Mouse (Mus musculus): ENCODE measurements around the gene Cldn14.
A peak's percentile ranks its signal among the peaks of the same experiment; 100 is the strongest.

Gene Cldn14

DNA sequence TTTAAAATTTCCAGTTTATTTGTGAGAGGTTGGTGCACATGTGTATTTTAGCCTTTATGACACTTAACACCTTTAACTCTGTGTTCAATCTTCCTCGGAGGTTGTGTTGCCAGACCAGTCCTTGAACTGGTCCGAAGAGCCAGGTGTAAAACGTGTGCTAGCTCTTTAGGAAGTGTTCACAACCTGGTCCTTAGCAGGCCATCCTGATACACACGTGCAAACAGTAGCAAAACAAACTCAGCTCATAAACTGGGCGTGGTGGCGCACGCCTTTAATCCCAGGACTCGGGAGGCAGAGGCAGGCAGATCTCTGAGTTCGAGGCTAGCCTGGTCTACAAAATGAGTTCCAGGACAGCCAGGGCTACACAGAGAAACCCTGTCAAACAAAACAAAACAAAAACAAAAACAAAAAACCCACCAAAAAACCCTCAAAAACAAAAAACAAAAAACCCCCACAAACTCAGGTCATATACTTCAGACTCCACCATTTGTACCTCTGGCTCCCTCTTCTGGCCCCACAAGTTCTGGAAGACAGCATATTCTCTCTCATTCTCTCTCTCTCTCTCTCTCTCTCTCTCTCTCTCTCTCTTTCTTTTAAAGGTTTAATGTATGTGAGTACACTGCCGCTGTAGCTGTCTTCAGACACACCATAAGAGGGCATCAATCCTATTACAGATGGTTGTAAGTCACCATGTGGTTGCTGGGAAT, 65.7 kb downstream of the Cldn14 start:
- no peak for DNase-seq

DNA sequence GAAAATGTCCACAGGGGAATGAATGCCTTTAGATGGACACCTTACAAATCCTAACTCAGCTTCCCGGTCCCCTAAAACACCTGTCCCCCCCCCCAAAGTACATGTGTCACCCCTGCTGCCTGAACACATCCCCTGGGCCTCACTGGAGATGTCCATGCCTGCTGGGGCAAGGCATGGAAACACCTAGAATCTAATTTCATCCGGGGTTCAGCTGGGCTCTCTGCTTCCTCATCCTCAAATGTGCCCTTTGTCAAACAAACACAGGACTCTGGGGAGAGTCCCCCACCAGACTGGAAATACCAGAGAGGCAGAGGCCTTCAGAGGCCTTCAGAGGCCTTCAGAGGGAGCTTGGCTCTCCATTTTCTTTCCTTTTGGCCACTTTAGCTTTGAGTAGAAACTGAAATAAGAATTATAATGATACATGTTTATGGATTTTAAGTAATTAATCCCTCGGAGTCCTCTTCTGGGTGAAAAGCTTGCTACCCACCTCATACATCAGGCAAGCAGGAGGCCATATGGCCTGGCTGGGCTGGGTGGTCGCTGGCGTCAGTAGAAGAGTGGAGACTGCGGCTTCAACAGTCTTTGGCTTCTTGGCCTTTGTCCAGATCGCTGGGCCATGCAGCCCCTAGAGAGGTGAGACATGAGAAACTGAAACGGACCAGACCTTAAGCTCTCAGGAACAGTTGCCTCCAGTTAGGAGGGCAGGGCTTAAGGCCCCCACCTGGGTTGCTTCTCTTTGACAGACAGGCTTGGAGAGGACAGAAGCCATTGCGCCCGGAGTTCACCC, 66.7 kb downstream of the Cldn14 start:
- DNase-seq, result no peak

DNA sequence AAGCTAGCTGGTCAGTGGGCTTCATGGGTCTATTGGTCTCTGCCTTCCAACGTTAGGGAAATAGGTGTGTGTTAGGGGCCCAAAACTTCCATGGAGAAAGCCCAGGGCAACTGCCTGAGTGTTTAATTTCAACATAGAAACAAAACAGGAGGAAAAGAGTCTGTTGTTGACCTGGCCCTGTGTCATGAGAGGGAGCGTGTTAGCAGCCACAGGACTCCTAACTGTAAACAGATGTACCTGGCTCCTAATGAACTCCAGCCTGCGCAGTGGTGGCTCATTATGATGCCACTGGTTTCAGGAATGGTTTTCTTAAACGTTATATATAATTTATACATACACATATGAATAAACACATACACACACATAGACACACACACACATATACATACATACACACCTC, 68.7 kb downstream of the Cldn14 start:
- no peak for DNase-seq

DNA sequence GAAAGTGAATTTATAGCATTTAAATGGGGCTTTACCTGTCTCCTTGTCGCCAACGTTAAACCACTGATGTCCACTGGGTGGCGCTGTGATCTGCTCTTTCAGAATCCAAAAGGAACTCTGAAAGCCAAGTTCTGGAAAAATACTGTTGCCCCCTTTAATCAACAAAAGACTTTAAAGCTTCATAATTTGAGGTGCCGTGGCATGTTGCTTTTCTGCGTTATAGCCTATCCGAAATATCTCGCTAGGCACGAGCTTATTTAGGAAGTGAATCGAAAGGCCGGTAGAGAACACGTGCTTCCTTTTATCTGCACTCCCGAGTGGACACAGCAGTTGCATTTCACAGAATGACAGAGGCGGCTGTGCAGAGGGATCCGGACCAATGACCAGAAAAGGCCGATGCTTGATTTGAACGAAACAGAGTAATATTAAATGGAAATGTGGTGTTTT, 70.2 kb downstream of the Cldn14 start:
- DNase-seq, result peak; percentile 87

DNA sequence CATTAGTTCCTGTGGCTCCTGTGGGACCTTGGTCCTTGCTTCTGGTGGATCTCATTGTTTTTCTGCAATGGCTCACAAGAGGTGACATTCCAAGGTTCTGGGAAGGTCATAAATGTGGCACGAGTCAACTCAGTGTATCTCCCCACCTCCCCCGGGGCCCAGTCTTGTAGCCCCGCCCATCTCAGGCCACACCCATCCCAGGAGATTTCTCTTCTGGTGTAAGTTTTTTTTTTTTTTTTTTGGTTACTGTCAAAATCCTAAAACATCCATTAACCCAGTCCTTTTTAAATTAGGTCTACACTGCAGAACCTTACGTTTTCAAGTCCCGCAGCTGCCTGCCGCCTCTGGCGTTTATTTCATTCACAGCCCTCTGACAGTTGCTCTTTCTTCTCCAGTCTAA, 73.6 kb downstream of the Cldn14 start:
- no peak for DNase-seq

DNA sequence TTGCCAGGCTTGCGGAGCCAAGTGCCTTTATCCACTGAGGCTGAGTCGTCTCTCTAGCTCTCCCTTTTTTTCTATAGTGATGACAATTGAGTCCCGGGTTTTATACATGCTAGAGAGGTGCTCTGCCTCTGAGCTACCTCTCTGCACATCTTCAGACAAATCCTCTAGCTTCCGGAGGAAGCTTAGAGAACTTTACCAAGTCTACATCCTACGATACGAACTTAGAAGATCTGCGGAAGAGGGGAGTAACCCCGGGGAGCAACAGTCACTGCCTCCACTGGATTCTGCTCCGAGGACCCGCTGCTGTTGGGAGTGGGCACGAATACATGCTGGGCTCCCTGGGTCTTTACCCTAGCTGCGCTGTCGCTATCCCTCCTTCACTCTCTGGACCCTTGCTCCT, 74.0 kb downstream of the Cldn14 start:
- DNase-seq, result no peak

DNA sequence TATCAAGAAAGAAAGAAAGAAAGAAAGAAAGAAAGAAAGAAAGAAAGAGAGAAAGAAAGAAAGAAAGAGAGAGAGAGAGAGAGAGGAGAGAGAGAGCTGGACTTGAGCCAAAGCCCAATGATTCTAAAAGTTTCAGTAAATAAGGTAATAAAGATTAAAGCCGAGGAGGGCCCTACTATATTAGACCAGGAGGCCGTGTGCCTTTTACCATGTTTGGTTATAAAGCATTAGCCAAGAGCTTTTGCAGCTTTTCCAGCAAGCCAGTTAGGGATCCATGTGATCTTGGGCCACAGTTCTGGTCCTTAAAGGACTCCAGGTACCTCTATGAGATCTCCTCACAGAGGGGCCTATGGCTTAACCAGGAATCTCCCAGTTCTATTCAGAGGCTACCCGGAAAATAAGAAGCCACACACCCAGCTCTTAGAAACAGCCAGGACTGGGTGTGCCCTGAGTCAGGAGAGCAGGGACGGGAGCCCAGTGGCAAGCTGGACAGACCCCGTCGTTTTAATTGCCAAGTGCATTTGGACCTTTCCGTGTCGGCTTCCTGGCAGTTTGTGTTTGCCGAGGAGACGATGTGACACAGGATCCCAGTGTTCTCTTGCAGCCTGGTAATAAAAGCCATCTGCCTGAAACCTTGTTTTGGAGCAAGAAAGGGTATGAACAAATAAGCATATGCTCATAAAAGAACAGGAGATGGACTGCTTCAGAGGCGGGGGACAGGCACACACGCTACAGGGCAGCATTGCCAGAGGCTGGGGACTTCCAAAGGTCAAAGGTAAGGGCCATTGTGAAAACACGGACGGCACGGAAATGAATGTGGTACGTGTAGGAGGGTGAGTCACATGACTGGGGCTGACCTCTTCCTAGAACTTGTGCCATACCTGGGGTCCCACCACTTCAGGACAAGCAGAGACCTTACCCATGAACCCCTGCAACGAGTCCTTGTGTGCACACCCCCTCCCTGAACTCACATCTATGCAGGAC, 76.2 kb downstream of the Cldn14 start:
- no peak for DNase-seq

DNA sequence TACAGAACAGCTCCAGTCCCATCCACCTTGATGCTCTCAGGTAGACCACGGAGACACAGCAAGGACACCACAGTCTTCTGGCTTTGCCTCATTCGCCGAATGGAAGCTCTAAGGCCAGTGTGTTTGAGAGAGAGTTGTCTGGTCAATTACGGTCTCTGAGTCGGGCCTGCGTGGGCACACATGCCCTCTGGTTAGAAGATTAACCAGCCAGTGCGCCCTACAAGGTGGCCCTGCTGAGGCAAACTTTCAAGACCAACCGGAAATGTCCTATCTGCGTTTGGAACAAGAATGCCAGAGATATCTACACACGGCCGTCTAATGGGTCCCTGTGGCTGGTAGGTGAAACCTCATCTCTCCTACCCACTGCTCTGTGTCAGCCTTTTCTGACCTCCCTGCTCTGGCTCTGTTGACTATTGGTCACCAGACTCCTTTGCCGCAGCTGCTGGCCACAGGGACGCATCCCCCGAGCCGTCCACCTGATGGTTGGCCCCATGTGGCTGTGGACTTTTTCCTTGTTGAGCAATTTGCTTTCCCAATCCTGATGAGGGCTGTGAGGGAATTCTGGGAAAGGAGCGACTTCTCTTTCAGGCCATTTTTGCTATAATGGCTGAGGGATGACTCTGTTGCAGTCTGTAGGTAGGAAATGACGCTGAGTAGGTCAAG, 79.1 kb downstream of the Cldn14 start:
- DNase-seq, result no peak

DNA sequence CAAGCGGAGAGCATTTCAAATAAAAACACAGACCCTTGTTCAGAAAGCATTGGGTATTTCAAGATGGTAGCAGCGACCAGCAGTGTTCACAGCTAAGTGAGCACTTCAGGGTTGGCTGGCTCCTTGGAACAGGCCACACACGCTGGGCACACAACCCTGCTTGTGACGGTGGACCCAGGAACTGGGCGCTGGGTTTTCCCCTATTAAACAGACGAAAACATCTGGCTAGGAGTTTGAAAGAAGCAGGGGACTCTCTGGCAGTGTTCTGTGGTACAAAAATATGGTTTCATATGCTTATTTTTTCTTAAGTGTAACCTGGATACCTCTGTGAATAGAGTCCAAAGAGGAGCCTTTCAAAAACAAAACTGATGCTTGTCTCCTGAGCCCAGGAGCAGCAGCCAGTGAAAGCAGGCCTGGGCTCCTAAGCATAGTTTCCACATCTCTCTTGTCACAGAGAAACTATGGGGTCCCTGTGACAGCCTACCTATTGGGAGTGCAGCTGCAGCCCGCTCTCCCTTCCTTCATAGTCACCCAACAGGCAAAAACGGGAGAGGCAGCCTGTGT, 82.9 kb downstream of the Cldn14 start:
- no peak for DNase-seq

DNA sequence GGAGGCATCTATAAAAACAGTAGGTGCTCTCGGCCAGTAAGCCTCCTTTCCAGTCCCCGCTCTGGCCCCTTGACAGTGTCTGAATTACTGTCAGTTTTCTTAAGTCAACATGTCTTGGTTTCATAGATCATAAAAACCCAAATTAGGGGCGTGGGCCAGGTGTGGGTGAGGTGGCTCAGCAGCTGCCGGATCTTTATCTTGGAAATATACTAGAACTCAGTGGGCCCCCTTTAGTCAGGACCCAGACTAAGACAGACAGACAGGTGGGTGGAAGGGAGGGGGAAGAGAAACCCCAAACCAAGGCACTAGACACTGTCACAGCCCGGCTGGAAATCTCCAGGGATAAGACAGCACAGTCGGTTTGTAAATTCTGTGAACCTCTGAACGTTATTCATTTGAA, 84.8 kb downstream of the Cldn14 start:
- no peak for DNase-seq

DNA sequence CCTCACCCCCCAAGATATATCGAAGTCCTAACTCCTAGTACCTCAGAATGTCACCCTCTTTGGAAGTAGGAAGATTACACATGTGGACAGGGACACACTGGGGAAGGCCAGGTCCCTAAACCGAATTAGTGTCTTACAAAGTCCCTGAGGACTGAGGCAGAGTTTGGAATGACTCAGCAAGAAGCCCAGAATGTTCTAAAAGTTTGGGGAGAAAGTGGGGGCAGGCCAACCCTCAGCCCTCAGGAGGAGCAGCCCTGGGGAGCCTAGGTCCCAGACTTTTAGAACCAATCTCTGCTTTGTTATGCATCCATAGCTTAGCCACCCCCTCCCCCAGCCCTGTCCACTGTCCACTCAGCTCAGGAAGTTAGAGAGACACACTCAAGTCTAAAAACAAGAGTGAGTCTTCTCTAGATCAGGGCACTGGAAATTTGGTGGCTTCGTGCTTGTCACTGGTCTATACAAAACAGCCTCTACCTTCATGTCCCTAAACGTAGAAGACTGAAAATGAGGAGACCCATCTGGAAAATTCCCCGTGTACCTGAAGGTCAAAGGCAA, 85.7 kb downstream of the Cldn14 start:
- DNase-seq, result no peak

DNA sequence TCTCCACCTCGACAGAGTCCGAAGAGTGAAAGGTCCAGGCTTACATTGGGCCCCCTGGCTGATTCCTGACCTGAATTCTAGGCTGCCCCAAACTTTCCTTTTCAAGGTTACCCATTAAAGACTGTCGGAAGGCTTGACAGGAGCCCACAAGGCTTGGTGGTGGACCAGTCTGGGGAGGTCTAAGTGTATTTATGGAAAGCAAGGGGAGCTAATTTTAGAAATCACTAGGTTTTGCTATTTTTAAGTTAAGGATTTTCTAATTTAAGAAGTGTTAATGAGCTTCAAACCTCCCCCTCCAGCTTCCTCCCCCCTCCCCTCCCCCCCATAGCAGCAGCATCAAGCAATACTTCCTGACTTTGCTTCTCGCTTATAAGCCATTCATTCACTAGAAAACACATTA, 88.0 kb downstream of the Cldn14 start:
- no peak for DNase-seq

DNA sequence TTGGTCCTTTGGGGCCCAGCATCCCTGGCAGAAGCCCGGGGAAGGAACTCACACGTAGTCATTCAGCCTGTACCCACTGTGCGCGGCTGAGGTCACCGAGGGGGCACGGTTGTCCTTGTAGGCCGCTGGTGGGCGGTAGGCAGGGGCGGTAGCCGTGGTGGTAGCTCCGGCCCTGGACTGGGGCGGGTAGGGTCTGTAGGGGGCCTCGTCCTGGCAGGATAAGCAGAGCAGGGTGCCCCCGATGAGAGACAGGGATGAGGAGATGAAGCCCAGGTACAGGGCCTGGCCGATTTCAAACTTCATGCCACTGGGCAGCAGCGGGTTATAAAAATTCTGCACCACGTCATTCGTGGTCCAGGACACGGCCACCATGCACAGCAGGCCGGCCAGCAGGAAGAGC, 89.4 kb downstream of the Cldn14 start:
- no peak for DNase-seq

DNA sequence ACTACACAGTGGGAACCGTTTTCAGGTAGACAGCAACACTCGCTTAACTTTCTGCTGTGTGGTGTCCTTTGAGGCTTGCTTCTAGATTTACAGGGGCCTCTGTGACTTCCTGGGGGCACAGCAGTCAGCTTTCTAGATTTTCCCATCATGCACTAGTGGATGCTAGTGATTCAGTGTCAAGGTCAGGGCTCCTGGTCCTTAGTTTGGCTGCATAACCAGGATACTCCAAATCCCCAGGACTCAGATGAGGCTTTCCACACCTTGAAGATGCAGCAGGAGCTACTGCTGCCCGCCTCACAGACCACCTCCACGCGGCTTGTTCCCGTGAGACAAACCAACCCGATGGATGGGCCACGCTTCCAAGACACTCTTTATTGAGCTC, 90.0 kb downstream of the Cldn14 start:
- no peak for DNase-seq

DNA sequence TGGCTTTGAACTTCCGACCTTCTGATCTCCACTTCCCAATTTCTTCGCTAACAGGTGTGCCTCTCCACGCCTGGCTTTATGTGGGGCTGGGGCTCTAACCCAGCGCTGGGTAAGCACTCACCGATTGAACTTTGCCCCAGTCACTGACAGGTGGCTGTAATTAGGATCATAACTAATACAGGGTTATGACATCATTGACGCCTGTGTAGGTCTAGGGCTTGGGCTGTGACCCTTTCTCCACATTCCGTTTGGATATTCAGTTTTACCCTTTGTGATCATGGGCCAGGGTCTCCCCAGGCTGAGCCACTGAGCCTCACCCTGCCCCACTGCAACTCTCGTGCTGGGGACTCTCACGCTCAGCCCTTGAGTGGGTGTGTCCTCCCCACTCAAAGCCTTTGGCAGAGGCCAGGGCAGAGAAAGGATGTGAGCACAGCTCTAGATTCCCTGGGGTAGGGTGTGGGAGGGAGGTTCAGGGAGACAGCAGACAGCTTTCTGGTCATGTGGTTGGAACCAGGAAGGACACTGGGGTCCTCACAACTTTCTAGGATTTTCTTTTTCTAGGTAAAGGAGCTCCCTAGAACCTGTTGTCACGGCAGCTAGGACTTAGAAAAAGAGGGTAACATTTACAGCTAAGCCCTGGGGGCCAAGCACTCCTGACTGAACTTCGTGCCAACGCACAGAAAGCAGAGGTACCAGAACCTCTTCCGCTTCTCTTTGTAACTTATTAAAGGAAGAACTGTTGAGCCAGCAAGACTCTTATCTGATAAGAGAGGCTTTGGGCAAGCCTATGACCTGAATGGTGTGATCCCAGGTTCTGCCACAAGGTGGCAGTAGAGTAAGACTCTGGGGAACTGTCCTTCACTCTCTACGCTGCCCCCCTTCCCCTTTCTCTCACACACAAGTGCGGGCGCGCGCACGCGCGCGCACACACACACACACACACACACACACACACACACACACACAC, 90.6 kb downstream of the Cldn14 start:
- peak; percentile 89 for DNase-seq

DNA sequence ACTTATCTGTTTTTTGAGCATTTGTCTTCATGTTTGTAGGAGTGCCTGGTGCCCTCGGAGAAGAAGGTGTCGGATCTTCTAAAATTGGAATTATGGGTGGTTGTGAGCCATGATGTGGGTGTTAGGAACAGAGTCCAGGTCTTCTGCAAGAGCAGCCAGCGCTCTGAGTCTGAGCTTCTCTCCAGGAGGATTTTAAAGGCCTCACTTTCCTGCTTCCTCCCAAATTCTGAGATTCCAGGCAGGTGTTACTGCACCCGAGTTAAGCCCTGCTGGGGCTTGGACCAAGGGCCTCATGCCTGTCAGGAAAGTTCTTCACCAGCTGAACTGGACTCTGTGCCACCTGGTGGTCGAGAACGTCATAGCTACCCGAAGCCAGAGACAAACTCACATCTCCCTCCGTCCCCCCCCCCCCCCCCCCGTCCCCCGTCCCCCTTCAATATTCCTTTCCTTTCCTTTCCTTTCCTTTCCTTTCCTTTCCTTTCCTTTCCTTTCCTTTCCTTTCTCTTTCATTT, 93.2 kb downstream of the Cldn14 start:
- DNase-seq, result peak; percentile 53

DNA sequence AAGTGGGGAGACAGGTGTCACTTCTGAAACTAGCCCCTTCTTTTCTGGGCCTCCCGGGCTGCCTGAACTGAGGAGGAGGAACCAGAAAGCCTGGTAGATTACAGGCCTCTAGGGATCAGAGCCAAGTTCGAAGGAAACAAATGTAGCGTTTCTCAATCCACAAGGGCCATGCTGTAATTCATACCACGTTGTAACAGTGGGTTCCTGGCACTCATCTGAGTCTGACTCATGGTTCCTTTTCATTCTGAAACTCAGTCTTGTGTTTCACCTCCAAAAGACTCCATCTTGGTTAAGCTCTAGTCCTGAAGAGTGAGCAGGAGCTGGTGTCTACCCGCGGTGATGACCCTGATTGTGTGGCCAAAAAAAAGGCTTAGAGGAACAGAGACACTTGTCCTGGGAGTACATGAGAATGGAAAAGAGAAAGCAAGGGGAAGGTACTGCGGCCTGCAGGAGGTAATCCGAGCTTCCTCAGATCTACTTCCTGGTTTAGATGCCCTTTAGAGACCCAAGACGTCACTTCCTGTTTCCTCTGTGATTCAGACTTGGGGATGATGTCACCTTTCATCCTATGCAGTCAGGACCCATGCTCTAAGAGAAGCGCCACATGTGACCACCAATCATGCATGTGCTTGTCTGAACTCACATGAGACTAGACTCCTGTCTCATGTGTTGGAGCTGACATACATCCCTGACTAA, 94.6 kb downstream of the Cldn14 start:
- DNase-seq, result no peak

DNA sequence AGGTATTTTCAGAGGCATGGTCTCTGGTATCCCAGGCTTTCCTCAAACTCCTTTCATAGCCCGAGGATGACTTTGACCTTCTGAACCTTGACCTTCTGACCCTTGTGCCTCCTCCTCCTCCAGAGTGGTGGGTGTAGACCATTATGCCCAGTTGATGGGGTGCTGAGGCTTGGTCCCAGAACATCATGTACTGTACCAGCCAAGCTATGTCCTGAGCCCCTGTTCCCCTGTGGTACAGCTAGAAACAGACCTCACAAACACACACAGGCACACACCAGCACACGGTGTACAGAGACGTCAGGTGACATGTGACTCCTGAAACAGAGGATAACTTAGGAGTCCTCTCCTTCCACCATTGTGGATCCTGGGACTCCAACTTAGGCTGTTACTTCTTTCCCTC, 95.8 kb downstream of the Cldn14 start:
- DNase-seq, result no peak

DNA sequence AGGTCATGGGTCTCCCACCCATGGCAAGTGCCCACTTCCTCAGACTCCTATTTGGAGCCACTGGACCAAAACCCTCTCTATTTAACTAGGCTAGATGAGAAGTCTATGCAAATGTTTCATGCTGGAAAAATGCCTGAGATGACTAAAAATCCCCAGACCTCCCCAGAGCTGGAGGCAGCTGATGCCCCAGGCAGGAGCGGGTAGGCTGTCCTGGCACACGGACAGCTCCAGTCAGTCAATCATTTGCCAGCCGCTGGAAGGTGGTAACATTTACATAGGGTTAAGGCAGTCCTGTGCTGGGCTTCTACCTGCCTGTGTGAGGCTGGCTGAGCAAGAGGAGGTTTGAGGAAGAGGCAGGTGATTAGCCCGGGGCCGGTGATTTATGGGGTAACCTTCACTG, 96.5 kb downstream of the Cldn14 start:
- no peak for DNase-seq
